Mouse (Mus musculus): ENCODE measurements around the gene Dok3. TPM values are rescaled to one million over a fixed set of nuclear protein-coding genes. Genes with fewer than 3 reads are reported as not detected.
"Not testable (repeated sequence)": the region's sequence is repeated elsewhere in the genome, so short reads cannot be mapped to it uniquely, and the experiment has no call there.

Gene Dok3
- total RNA-seq (2018; cell fraction: chromatin; rRNA removed) = 100 to 1,000 TPM in 3 of 26 experiments, 10 to 100 TPM in 21, 1 to 10 TPM in 2; 4.8 to 111 (median 39.0) TPM
- total RNA-seq (2018; cell fraction: cytosol; rRNA removed) = 10 to 100 TPM in 24 of 26 experiments, 1 to 10 TPM in 2; 5.7 to 53.2 (median 22.6) TPM
- total RNA-seq (2018; cell fraction: nucleus; rRNA removed) = 100 to 1,000 TPM in 2 of 26 experiments, 10 to 100 TPM in 22, 1 to 10 TPM in 2; 5.9 to 112 (median 36.9) TPM
- 6.1 to 22.8 TPM (median 15.9 TPM) in 3 replicates for polyA plus RNA-seq (2018)

GRCm38 (mm10) chr13:55529198-55529915 lies at the start of gene Dok3:
TSS of gene Dok3 (minus strand) at chr13:55529296.
- Histone ChIP-seq H3K36me3 (ENCODE audit: inconsistent target) (peaks cover 46% of the 10 kb centered on the region), H3K27ac (peak within 1 kb of the TSS; percentile 76), H3K79me2 (ENCODE audit: inconsistent target) (peaks cover 19% of the 10 kb centered on the region; the same call in 1 of the 2 replicates), H3K4me3 (ENCODE audit: inconsistent target) (peak within 1 kb of the TSS; percentile 66)
- WGBS (ENCODE audit: missing documents) = 37% methylated on average over 8 of the region's 8 CpGs

DNA sequence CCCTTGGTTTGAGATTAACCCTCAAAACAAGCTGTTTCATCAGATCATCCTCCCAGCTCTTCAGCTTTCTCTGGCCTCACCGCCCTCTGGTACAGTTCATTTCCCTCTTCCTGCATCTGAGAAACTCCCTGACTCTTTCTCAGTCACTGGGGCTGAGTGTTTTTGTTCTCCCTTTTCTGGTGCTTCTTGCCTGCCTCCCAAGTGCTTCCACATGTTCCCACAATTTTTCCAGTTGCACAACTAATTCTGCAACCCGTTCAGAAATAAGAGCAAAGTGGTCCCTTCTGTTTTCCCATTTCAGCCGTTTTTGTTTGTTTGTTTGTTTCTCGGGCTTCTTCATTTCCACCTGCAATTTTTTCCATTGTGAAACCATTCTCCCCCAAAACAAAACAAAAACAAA lies 49.0 kb upstream of the Dok3 start:
- Histone ChIP-seq H3K27ac (no peak overlapping the region), H3K79me2 (ENCODE audit: inconsistent target) (no peaks in the 10 kb centered on the region), H3K4me3 (ENCODE audit: inconsistent target) (no peak overlapping the region), H3K36me3 (ENCODE audit: inconsistent target) (no peaks in the 10 kb centered on the region)
- 73% methylated on average over 4 of the region's 4 CpGs for WGBS (ENCODE audit: missing documents)

DNA sequence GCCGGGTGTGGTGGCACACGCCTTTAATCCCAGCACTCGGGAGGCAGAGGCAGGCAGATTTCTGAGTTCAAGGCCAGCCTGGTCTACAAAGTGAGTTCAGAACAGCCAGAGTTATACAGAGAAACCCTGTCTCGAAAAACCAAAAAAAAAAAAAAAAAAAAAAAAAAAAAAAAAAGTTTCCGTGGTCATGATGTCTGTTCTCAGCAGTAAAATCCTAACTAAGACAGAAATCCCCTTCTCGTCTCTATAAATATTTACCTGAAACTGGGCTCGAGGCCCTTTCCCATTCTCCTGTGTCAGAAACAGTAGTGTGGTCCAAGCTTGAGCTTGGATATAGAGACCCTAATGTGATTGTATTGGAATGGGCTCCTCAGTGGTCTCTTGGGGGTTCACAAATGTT lies 47.8 kb upstream of the Dok3 start:
- 88% methylated on average over 5 of the region's 7 CpGs for WGBS (ENCODE audit: missing documents)
- not testable (repeated sequence) for H3K36me3 ChIP-seq (ENCODE audit: inconsistent target); H3K27ac ChIP-seq; H3K79me2 ChIP-seq (ENCODE audit: inconsistent target); H3K4me3 ChIP-seq (ENCODE audit: inconsistent target)

DNA sequence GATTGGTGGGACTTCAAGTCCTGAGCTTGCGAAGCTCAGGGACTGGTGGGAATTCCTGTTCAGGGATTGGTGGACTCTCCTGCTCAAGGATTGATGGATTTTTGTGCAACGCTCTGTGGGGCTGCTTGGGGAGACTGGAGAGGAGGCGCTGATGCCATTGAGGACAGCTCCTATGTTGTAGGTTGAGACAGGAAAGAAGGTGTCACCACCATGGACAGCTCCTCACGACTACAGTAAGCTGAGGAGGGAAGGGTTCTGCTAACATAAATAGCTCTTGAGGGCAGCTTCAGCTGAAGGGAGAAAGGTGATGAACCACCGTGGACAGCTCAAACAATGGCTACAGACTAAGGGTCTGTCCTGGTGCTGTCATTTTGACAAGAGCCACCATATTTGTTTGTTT lies 46.8 kb upstream of the Dok3 start:
- WGBS (ENCODE audit: missing documents) = 69% methylated on average over 5 of the region's 5 CpGs
- no peaks in the 10 kb centered on the region for H3K79me2 ChIP-seq (ENCODE audit: inconsistent target)
- H3K4me3 ChIP-seq (ENCODE audit: inconsistent target) = no peak overlapping the region
- H3K36me3 ChIP-seq (ENCODE audit: inconsistent target) = no peaks in the 10 kb centered on the region
- H3K27ac ChIP-seq = no peak overlapping the region

DNA sequence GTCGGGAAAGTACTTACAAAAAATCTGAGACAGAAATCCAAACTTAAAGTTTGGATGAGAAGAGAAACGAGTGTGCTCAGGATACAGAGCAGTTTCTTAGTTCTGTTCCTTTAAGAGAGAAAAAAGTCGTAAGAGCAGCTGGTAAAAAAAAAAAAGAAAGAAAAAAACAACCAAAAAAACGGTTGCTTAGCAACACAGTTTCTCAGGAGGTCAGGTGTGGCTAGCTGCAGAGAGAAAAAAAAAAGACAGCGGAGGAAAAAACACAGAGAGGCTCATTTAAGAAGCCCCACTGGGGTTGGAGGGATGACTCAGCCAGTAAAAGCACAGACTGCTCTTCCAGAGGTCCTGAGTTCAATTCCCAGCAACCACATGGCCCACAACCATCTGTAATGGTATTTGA lies 45.2 kb upstream of the Dok3 start:
- Histone ChIP-seq H3K36me3 (ENCODE audit: inconsistent target) (no peaks in the 10 kb centered on the region), H3K27ac (no peak overlapping the region), H3K79me2 (ENCODE audit: inconsistent target) (peaks cover 13% of the 10 kb centered on the region), H3K4me3 (ENCODE audit: inconsistent target) (no peak overlapping the region)
- 78% methylated on average over 5 of the region's 5 CpGs for WGBS (ENCODE audit: missing documents)

DNA sequence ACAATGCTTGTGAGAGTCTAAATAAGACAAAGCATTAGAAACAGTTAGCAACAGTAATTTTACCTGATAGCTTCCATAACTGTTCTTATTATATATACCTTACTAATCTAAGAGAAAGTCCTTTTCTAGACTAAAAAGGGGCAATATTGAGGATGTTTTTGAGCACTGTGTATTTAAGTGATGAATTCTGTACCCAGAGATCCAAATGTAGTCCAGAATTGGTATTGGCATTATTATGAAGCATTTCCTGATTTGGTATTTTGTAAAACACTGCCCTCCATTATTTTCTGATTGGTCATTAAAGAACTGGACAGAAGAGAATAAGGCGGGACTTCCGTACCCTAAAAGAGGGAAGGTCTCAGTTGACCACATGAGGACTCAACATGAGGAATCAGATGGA lies 44.3 kb upstream of the Dok3 start, which contains the start of gene Tmed9:
Tmed9 (plus strand) TSS at position 301 of the 400 bp plus-strand sequence.
- no peaks in the 10 kb centered on the region for H3K36me3 ChIP-seq (ENCODE audit: inconsistent target)
- H3K4me3 ChIP-seq (ENCODE audit: inconsistent target) = no peak within 1 kb of the TSS
- 94% methylated on average over 2 of the region's 2 CpGs for WGBS (ENCODE audit: missing documents)
- peaks cover 22% of the 10 kb centered on the region for H3K79me2 ChIP-seq (ENCODE audit: inconsistent target)
- no peak within 1 kb of the TSS for H3K27ac ChIP-seq

DNA sequence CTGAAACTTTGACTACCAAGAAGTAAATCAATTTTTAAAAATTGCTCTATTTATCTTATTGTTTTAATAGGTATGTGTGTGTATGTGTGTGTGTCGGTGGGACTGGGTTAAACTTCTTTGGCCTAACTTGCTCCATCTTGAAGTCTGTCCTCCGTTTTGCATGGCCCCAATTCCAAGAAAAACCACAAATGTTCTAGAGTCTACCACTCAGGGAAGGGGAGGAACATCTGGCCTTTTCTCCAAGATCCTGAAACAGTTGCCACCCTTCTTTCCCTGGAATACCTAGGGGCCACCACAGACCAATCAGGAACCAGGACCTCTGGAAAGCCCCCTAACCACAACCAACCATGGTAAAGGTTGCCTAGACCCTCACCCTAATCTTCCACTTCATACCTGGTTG lies 42.9 kb upstream of the Dok3 start:
- Histone ChIP-seq H3K79me2 (ENCODE audit: inconsistent target) (peaks cover 36% of the 10 kb centered on the region), H3K4me3 (ENCODE audit: inconsistent target) (no peak overlapping the region), H3K27ac (no peak overlapping the region), H3K36me3 (ENCODE audit: inconsistent target) (no peaks in the 10 kb centered on the region)
- 94% methylated on average over 2 of the region's 2 CpGs for WGBS (ENCODE audit: missing documents)

- Histone ChIP-seq H3K36me3 (ENCODE audit: inconsistent target) (no peaks in the 10 kb centered on the region), H3K27ac (peak within 1 kb of the TSS; percentile 5), H3K4me3 (ENCODE audit: inconsistent target) (peak within 1 kb of the TSS; percentile 94), H3K79me2 (ENCODE audit: inconsistent target) (peaks cover 44% of the 10 kb centered on the region)
- WGBS (ENCODE audit: missing documents) = 1% methylated on average over 42 of the region's 47 CpGs
Measured at GRCm38 (mm10) chr13:55571027-55571751, 42.1 kb upstream of the Dok3 start, which contains the start of gene Fam193b. TSS of gene Fam193b (minus strand) at chr13:55571120.

GRCm38 (mm10) chr13:55570286-55570973 lies 41.3 kb upstream of the Dok3 start:
- Histone ChIP-seq H3K79me2 (ENCODE audit: inconsistent target) (peaks cover 52% of the 10 kb centered on the region), H3K4me3 (ENCODE audit: inconsistent target) (peak overlapping the region; percentile 94), H3K36me3 (ENCODE audit: inconsistent target) (no peaks in the 10 kb centered on the region), H3K27ac (no peak overlapping the region; the same call in 1 of the 2 replicates)
- WGBS (ENCODE audit: missing documents) = under 1% methylated on average over 46 of the region's 47 CpGs

- 44% methylated on average over 16 of the region's 16 CpGs for WGBS (ENCODE audit: missing documents)
- H3K79me2 ChIP-seq (ENCODE audit: inconsistent target) = peaks cover 58% of the 10 kb centered on the region
- H3K27ac ChIP-seq = no peak overlapping the region
- H3K36me3 ChIP-seq (ENCODE audit: inconsistent target) = no peaks in the 10 kb centered on the region
- peak overlapping the region; percentile 94 for H3K4me3 ChIP-seq (ENCODE audit: inconsistent target)
Measured at GRCm38 (mm10) chr13:55569726-55570285, 40.7 kb upstream of the Dok3 start.

GRCm38 (mm10) chr13:55568524-55568923 lies 39.4 kb upstream of the Dok3 start:
- H3K36me3 ChIP-seq (ENCODE audit: inconsistent target); H3K4me3 ChIP-seq (ENCODE audit: inconsistent target); H3K27ac ChIP-seq: not testable (repeated sequence)
- 100% methylated on average over 4 of the region's 4 CpGs for whole genome bisulfite sequencing (ENCODE audit: missing documents)
- H3K79me2 ChIP-seq (ENCODE audit: inconsistent target) = peaks cover 71% of the 10 kb centered on the region

- no peaks in the 10 kb centered on the region for H3K36me3 ChIP-seq (ENCODE audit: inconsistent target)
- WGBS (ENCODE audit: missing documents) = 100% methylated on average over 1 of the region's 2 CpGs
- peaks cover 77% of the 10 kb centered on the region for H3K79me2 ChIP-seq (ENCODE audit: inconsistent target)
Measured at GRCm38 (mm10) chr13:55567949-55568348, 38.9 kb upstream of the Dok3 start.

GRCm38 (mm10) chr13:55567001-55567400 lies 37.9 kb upstream of the Dok3 start:
- Histone ChIP-seq H3K79me2 (ENCODE audit: inconsistent target) (peaks cover 85% of the 10 kb centered on the region), H3K36me3 (ENCODE audit: inconsistent target) (no peaks in the 10 kb centered on the region), H3K4me3 (ENCODE audit: inconsistent target) (no peak overlapping the region), H3K27ac (no peak overlapping the region)
- 95% methylated on average over 6 of the region's 6 CpGs for WGBS (ENCODE audit: missing documents)

More at GRCm38 (mm10) chr13:55567949-55568348, 38.9 kb upstream of the Dok3 start:
- Histone ChIP-seq H3K4me3 (ENCODE audit: inconsistent target) (no peak overlapping the region), H3K27ac (no peak overlapping the region)

DNA sequence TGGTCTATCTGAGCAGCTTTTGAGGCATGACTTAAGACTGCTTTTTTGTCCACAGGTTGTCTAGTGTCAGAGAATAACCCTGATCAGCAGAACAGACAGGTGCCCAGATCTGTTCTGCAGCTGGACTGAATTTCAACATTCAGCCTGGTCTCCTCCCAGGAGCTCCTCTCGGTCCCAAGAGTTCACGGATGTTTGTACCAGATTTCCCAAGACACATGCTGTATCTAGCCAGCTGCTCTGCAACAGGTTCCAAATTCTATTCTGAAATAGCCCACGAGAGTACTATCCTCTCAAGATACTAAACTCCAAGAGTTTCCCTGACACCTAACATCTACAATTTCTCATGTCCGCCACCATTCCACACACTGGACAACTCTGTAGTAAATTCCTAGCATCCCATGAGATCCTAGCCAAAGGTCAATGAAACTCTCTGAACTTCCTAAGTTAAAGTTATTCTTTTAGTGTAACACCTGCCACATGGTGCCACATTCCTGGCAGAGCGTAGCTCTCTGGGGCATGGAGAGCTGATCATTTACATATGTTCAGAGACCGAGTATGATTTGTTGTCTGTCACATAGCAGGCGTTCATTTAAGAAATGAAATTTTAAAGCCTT lies 34.3 kb upstream of the Dok3 start:
- Histone ChIP-seq H3K27ac (no peak overlapping the region), H3K36me3 (ENCODE audit: inconsistent target) (no peaks in the 10 kb centered on the region), H3K4me3 (ENCODE audit: inconsistent target) (no peak overlapping the region), H3K79me2 (ENCODE audit: inconsistent target) (peaks cover 89% of the 10 kb centered on the region; the same call in 1 of the 2 replicates)
- WGBS (ENCODE audit: missing documents) = 96% methylated on average over 7 of the region's 7 CpGs

Measured in macrophage (primary cell).